Comparison of ENCODE assay signal across 27 mouse cellular contexts in genomic region chr15:85746671-85747070, GRCm38 (mm10). TPM values are rescaled to one million over a fixed set of nuclear protein-coding genes. Genes with fewer than 3 reads are reported as not detected.
DNase-seq lines count a peak whose midpoint lies in the region; ATAC-seq and TF ChIP-seq lines count a peak whose summit lies in the region.
"Had no signal": no experiment of that assay in that cellular context is flagged by ENCODE, and none has a peak within 500 bp of the region (broad histone marks: within the 10 kb centered on the region; RNA-seq: fewer than 3 reads in every experiment).

No protein-coding gene starts in this region.

- H3K36me3 ChIP-seq in forebrain, embryonic 11.5 days (ENCODE audit: control insufficient read depth, insufficient read depth, low read length) = no peaks in the 10 kb centered on the region
- H3K36me3 ChIP-seq in forebrain, embryonic 12.5 days (replicated peaks) = no peaks in the 10 kb centered on the region
- no peaks in the 10 kb centered on the region for H3K36me3 ChIP-seq in kidney, embryonic 16.5 days (ENCODE audit: insufficient read depth, low read length)
- no peaks in the 10 kb centered on the region for H3K36me3 ChIP-seq in intestine, embryonic 16.5 days (ENCODE audit: control insufficient read depth, insufficient read depth, low read length)
- H3K36me3 ChIP-seq in small intestine, adult 2 months (ENCODE audit: control insufficient read depth, insufficient read depth, low read length) = 0 out of 2 replicates have a peak, but pooled peaks cover 1% of the 10 kb centered on the region
- H3K36me3 ChIP-seq: embryonic facial prominence, embryonic 15.5 days; G1E; heart, embryonic 15.5 days; hindbrain, embryonic 13.5 days had no signal

- no peak overlapping the region for H3K27ac ChIP-seq in forebrain, embryonic 11.5 days (ENCODE audit: low read depth, low read length)
- H3K27ac ChIP-seq in forebrain, embryonic 12.5 days = no peak overlapping the region
- H3K27ac ChIP-seq in kidney, embryonic 16.5 days (ENCODE audit: low read length) = no peak overlapping the region
- H3K27ac ChIP-seq in intestine, embryonic 16.5 days (ENCODE audit: low read length) = 0 out of 2 replicates have a peak overlapping the region, but pooled peaks have one; percentile 35
- peak overlapping the region; percentile 38; the same call in 1 of the 2 replicates for H3K27ac ChIP-seq in small intestine, adult 2 months (ENCODE audit: insufficient read depth, low read depth, low read length)
- H3K27ac ChIP-seq: embryonic facial prominence, embryonic 15.5 days; forebrain, embryonic 13.5 days; gastrocnemius, adult 2 months; heart, embryonic 15.5 days; hindbrain, embryonic 13.5 days had no signal

- no peaks in the 10 kb centered on the region for H3K4me1 ChIP-seq in forebrain, embryonic 11.5 days (replicated peaks; ENCODE audit: control insufficient read depth, insufficient read depth, low read length)
- no peaks in the 10 kb centered on the region for H3K4me1 ChIP-seq in forebrain, embryonic 12.5 days
- no peaks in the 10 kb centered on the region for H3K4me1 ChIP-seq in kidney, embryonic 16.5 days (ENCODE audit: insufficient read depth, low read length)
- H3K4me1 ChIP-seq in intestine, embryonic 16.5 days (ENCODE audit: control insufficient read depth, insufficient read depth, low read length) = peaks cover 8% of the 10 kb centered on the region
- H3K4me1 ChIP-seq in small intestine, adult 2 months (ENCODE audit: control insufficient read depth, insufficient read depth, insufficient read length, low read length) = peaks cover 46% of the 10 kb centered on the region
- H3K4me1 ChIP-seq: embryonic facial prominence, embryonic 15.5 days; forebrain, embryonic 13.5 days; heart, embryonic 15.5 days; hindbrain, embryonic 13.5 days had no signal

- ATAC-seq in forebrain, embryonic 11.5 days (replicated peaks; ENCODE audit: low FRiP score) = no peak
- no peak for ATAC-seq in forebrain, embryonic 12.5 days (ENCODE audit: low FRiP score)
- ATAC-seq in kidney, embryonic 16.5 days (ENCODE audit: low FRiP score, low TSS enrichment) = no peak
- ATAC-seq in intestine, embryonic 16.5 days = peak; percentile 32
- no peak for ATAC-seq in erythroblast, adult 5-6 weeks (replicated peaks; ENCODE audit: low FRiP score, poor library complexity, severe bottlenecking)
- ATAC-seq: CD4-positive, CD25-positive, alpha-beta regulatory T cell, adult 4 months; forebrain, embryonic 13.5 days; forebrain, postnatal 0 days had no signal

- no peak overlapping the region for H3K9ac ChIP-seq in forebrain, embryonic 11.5 days (ENCODE audit: low read length)
- H3K9ac ChIP-seq in forebrain, embryonic 12.5 days = no peak overlapping the region
- H3K9ac ChIP-seq in kidney, embryonic 16.5 days (replicated peaks; ENCODE audit: low read length) = no peak overlapping the region
- H3K9ac ChIP-seq in intestine, embryonic 16.5 days (ENCODE audit: low read depth, low read length) = peak overlapping the region; percentile 56
- H3K9ac ChIP-seq: embryonic facial prominence, embryonic 15.5 days; forebrain, embryonic 13.5 days; forebrain, postnatal 0 days; heart, embryonic 15.5 days; hindbrain, embryonic 13.5 days had no signal

- 88% methylated on average over 13 of the region's 13 CpGs for WGBS in forebrain, embryonic 11.5 days
- WGBS in forebrain, embryonic 12.5 days = 91% methylated on average over 13 of the region's 13 CpGs
- 56% methylated on average over 13 of the region's 13 CpGs for WGBS in kidney, embryonic 16.5 days
- WGBS in intestine, embryonic 16.5 days = 53% methylated on average over 13 of the region's 13 CpGs
- 26% methylated on average over 13 of the region's 13 CpGs for WGBS in small intestine, adult 2 months

- no peaks in the 10 kb centered on the region for H3K9me3 ChIP-seq in forebrain, embryonic 11.5 days (ENCODE audit: control insufficient read depth, low read length)
- H3K9me3 ChIP-seq in forebrain, embryonic 12.5 days = no peaks in the 10 kb centered on the region
- H3K9me3 ChIP-seq in kidney, embryonic 16.5 days (ENCODE audit: low read length) = no peaks in the 10 kb centered on the region
- no peaks in the 10 kb centered on the region for H3K9me3 ChIP-seq in intestine, embryonic 16.5 days (ENCODE audit: control insufficient read depth, low read length)
- H3K9me3 ChIP-seq: embryonic facial prominence, embryonic 15.5 days; forebrain, embryonic 13.5 days; G1E; heart, embryonic 15.5 days; hindbrain, embryonic 13.5 days had no signal

- no peak for TF ChIP-seq POLR2A in small intestine, adult 2 months (IDR thresholded peaks at IDR 0.05; ENCODE audit: low read depth, low read length)

- no peak overlapping the region for H3K4me3 ChIP-seq in forebrain, embryonic 11.5 days (ENCODE audit: low read depth, low read length)
- H3K4me3 ChIP-seq in forebrain, embryonic 12.5 days (replicated peaks) = no peak overlapping the region
- no peak overlapping the region for H3K4me3 ChIP-seq in kidney, embryonic 16.5 days (ENCODE audit: low read length)
- H3K4me3 ChIP-seq in intestine, embryonic 16.5 days (ENCODE audit: low read length) = no peak overlapping the region
- peak overlapping the region; percentile 15; the same call in 1 of the 2 replicates for H3K4me3 ChIP-seq in small intestine, adult 2 months (ENCODE audit: low read depth, low read length)
- H3K4me3 ChIP-seq: embryonic facial prominence, embryonic 15.5 days; forebrain, embryonic 13.5 days; gastrocnemius, adult 2 months; heart, embryonic 15.5 days; hindbrain, embryonic 13.5 days had no signal

- no peak overlapping the region for H3K4me2 ChIP-seq in forebrain, embryonic 11.5 days (ENCODE audit: low read depth, low read length, severe bottlenecking)
- H3K4me2 ChIP-seq in forebrain, embryonic 12.5 days = no peak overlapping the region
- no peak overlapping the region for H3K4me2 ChIP-seq in kidney, embryonic 16.5 days (replicated peaks; ENCODE audit: low read depth, low read length)
- H3K4me2 ChIP-seq in intestine, embryonic 16.5 days (ENCODE audit: low read depth, low read length) = peak overlapping the region; percentile 42
- H3K4me2 ChIP-seq: embryonic facial prominence, embryonic 15.5 days; forebrain, embryonic 13.5 days; heart, embryonic 11.5 days; heart, embryonic 15.5 days; hindbrain, embryonic 13.5 days had no signal

- TF ChIP-seq CTCF in small intestine, adult 2 months (IDR thresholded peaks at IDR 0.05; ENCODE audit: extremely low read depth, insufficient read length, insufficient replicate concordance, low read depth, low read length) = no peak

- no peaks in the 10 kb centered on the region for H3K27me3 ChIP-seq in forebrain, embryonic 11.5 days (ENCODE audit: control insufficient read depth, insufficient read depth, low read length)
- H3K27me3 ChIP-seq in forebrain, embryonic 12.5 days = 0 out of 2 replicates have a peak, but pooled peaks cover 7% of the 10 kb centered on the region
- no peaks in the 10 kb centered on the region for H3K27me3 ChIP-seq in kidney, embryonic 16.5 days (ENCODE audit: insufficient read depth, low read length)
- H3K27me3 ChIP-seq in intestine, embryonic 16.5 days (replicated peaks; ENCODE audit: control insufficient read depth, insufficient read depth, low read length) = no peaks in the 10 kb centered on the region
- H3K27me3 ChIP-seq in small intestine, adult 2 months (ENCODE audit: control insufficient read depth, insufficient read depth, low read length) = no peaks in the 10 kb centered on the region
- H3K27me3 ChIP-seq: forebrain, embryonic 13.5 days; heart, embryonic 15.5 days had no signal

- DNase-seq in forebrain, embryonic 11.5 days (ENCODE audit: low spot score) = peak; percentile 44
- DNase-seq in kidney, postnatal 4 days = peak; percentile 25 to 31
- DNase-seq: adrenal gland, adult 8-10 months; adrenal gland, postnatal 36 days; B cell, adult 2 months; cerebellum, adult 11 months; cerebellum, adult 8-10 months; cerebellum, postnatal 14 days; embryo, embryonic 11 days; forebrain, postnatal 0 days; gastrocnemius, adult 2 months; gastrocnemius, postnatal 36 days; heart, postnatal 14 days had no signal

RNA-seq across cellular contexts. Expression of gene Ppara, which starts 11.9 kb away (rescaled TPM):
- 0.31 and 0.51 TPM in 2 replicates for polyA plus RNA-seq in forebrain, embryonic 11.5 days (2014; fragmentation: Nextera tagmentation; extraction: Ambion mirVana)
- 0.53 and 0.74 TPM in 2 replicates for polyA plus RNA-seq in forebrain, embryonic 12.5 days (2016; fragmentation: Nextera tagmentation; extraction: Ambion mirVana)
- polyA plus RNA-seq in kidney, embryonic 16.5 days (2015; fragmentation: Nextera tagmentation; extraction: Ambion mirVana) = 5.1 and 5.9 TPM in 2 replicates
- polyA plus RNA-seq in intestine, embryonic 16.5 days (2015; fragmentation: Nextera tagmentation; extraction: Ambion mirVana) = 31.0 and 37.6 TPM in 2 replicates
- 3.7 and 7.2 TPM in 2 replicates for polyA plus RNA-seq in small intestine, adult 2 months (2012; rRNA removed)
- not detected in 2 replicates for total RNA-seq in erythroblast, adult 5-6 weeks (2015; ENCODE audit: low replicate concordance)
- total RNA-seq in erythroblast, adult 5-6 weeks (2017; ENCODE audit: low replicate concordance) = not detected in 2 replicates
- total RNA-seq: common myeloid progenitor, adult 5-6 weeks; hematopoietic stem cell, adult 5-6 weeks had no signal
- polyA plus RNA-seq: G1E had no signal

Comparison
In these comparisons a context has a peak if more than half of its experiments do, and no peak if none do; other contexts are left out.
1. H3K27ac ChIP-seq: peak in intestine, embryonic 16.5 days (single experiment) and small intestine, adult 2 months (single experiment); none in forebrain, embryonic 11.5 days (single experiment), forebrain, embryonic 12.5 days (single experiment) and kidney, embryonic 16.5 days (single experiment).